Mouse (Mus musculus) MEL (cell line): Measurements from ENCODE around the gene Rragd.

Experiments
- CTCF ChIP-seq, 3 experiments: IDR thresholded peaks in 2 of 3; conservative IDR thresholded peaks in 1 of 3; 2 replicates each; pipeline ENCODE4 v1.5.1; 2011 to 2012; ENCODE audit warnings: low read length in 3 of 3, low read depth in 2 of 3, mild to moderate bottlenecking in 2 of 3, improper control_type of control experiment in 1 of 3, inconsistent platforms in 1 of 3, mixed read lengths in 1 of 3, moderate library complexity in 1 of 3; ENCODE audit not compliant: control insufficient read depth in 1 of 3, insufficient read depth in 1 of 3, poor library complexity in 1 of 3, severe bottlenecking in 1 of 3
- EP300 ChIP-seq, 2 experiments: IDR thresholded peaks; 2 replicates each; pipeline ENCODE4 v1.6.1; 2011; ENCODE audit warnings: improper control_type of control experiment in 2 of 2, low read length in 2 of 2, low read depth in 1 of 2, mild to moderate bottlenecking in 1 of 2
- GATA1 ChIP-seq: IDR thresholded peaks from 2 replicates; pipeline ENCODE4 v1.6.1; 2011; ENCODE audit warnings: low read depth, low read length, improper control_type of control experiment
- KAT2A ChIP-seq: conservative IDR thresholded peaks from 2 replicates; pipeline ENCODE4 v1.6.1; 2012; ENCODE audit warnings: low read depth, low read length, improper control_type of control experiment, inconsistent platforms
- TCF12 ChIP-seq: IDR thresholded peaks from 2 replicates; pipeline ENCODE4 v1.6.1; 2014; ENCODE audit warnings: low read depth, mild to moderate bottlenecking, inconsistent platforms, low read length, improper control_type of control experiment, moderate library complexity

GRCm38 (mm10) chr4:33018361-33018999 is 35.6 kb downstream of the Rragd start:
- no peak for TF ChIP-seq KAT2A
- peak; percentile 93 to 98 (median 93) for TF ChIP-seq CTCF (IDR thresholded peaks at IDR 0.05 in 2 of 3, conservative IDR thresholded peaks at IDR 0.05 in 1 of 3; ENCODE audit: control insufficient read depth in 1 of 3, insufficient read depth in 1 of 3, low read depth in 2 of 3, low read length in 3 of 3, poor library complexity in 1 of 3, severe bottlenecking in 1 of 3)
- no peak for TF ChIP-seq TCF12
- no peak for TF ChIP-seq EP300 (IDR thresholded peaks at IDR 0.05; ENCODE audit: low read depth in 1 of 2, low read length in 2 of 2)
- no peak for TF ChIP-seq GATA1
